Mouse (Mus musculus): ENCODE measurements around the gene Phlda1. TPM values are rescaled to one million over a fixed set of nuclear protein-coding genes. Genes with fewer than 3 reads are reported as not detected.
A peak's percentile ranks its signal among the peaks of the same experiment; 100 is the strongest.

The Phlda1 gene
- total RNA-seq, 4 experiments from 2014 or later, result 2.4 to 3.9 (median 3.6) TPM

GRCm38 (mm10) chr10:111527057-111527456 lies 21.0 kb downstream of the Phlda1 start:
- no peak for DNase-seq (ENCODE audit: low spot score in 2 of 2)

GRCm38 (mm10) chr10:111527613-111528012 lies 21.5 kb downstream of the Phlda1 start:
- no peak for DNase-seq (ENCODE audit: low spot score in 2 of 2)

- DNase-seq (ENCODE audit: low spot score in 2 of 2), result no peak
Measured at GRCm38 (mm10) chr10:111528283-111528682, 22.2 kb downstream of the Phlda1 start.

- DNase-seq (ENCODE audit: low spot score in 2 of 2), result no peak
Measured at GRCm38 (mm10) chr10:111530398-111530797, 24.3 kb downstream of the Phlda1 start.

GRCm38 (mm10) chr10:111534691-111535090 lies 28.6 kb downstream of the Phlda1 start:
- DNase-seq (ENCODE audit: low spot score in 2 of 2), result no peak

- DNase-seq (ENCODE audit: low spot score in 2 of 2), result no peak
Measured at GRCm38 (mm10) chr10:111537410-111537809, 31.3 kb downstream of the Phlda1 start.

- peak in 1 of 2 experiments; percentile 12 for DNase-seq (ENCODE audit: low spot score in 2 of 2)
Measured at GRCm38 (mm10) chr10:111539724-111540324, 33.7 kb downstream of the Phlda1 start.

GRCm38 (mm10) chr10:111540678-111541077 lies 34.6 kb downstream of the Phlda1 start:
- DNase-seq (ENCODE audit: low spot score in 2 of 2), result no peak

- DNase-seq (ENCODE audit: low spot score in 2 of 2), result no peak
Measured at GRCm38 (mm10) chr10:111543106-111543505, 37.0 kb downstream of the Phlda1 start.

GRCm38 (mm10) chr10:111543781-111544260 lies 37.7 kb downstream of the Phlda1 start:
- peak in 1 of 2 experiments; percentile 16 for DNase-seq (ENCODE audit: low spot score in 2 of 2)

- no peak for DNase-seq (ENCODE audit: low spot score in 2 of 2)
Measured at GRCm38 (mm10) chr10:111544311-111544710, 38.2 kb downstream of the Phlda1 start.

GRCm38 (mm10) chr10:111545648-111546047 lies 39.6 kb downstream of the Phlda1 start:
- DNase-seq (ENCODE audit: low spot score in 2 of 2), result no peak

- DNase-seq (ENCODE audit: low spot score in 2 of 2), result peak; percentile 49 to 63
Measured at GRCm38 (mm10) chr10:111547881-111548372, 41.8 kb downstream of the Phlda1 start.

- DNase-seq (ENCODE audit: low spot score in 2 of 2), result peak; percentile 76 to 82
Measured at GRCm38 (mm10) chr10:111550075-111550695, 44.1 kb downstream of the Phlda1 start.

- no peak for DNase-seq (ENCODE audit: low spot score in 2 of 2)
Measured at GRCm38 (mm10) chr10:111553695-111554094, 47.6 kb downstream of the Phlda1 start.

GRCm38 (mm10) chr10:111554651-111555050 lies 48.6 kb downstream of the Phlda1 start:
- DNase-seq (ENCODE audit: low spot score in 2 of 2), result no peak

- DNase-seq (ENCODE audit: low spot score in 2 of 2), result no peak
Measured at GRCm38 (mm10) chr10:111558211-111558610, 52.1 kb downstream of the Phlda1 start.

Other genes with a start within 250 kb of the Phlda1 start
- 1 to 10 TPM; 1.6 to 2.0 (median 1.7) TPM for gene Bbs10, start 207.6 kb upstream of the Phlda1 start, total RNA-seq (2022)
- 10 to 100 TPM; 53.4 to 66.1 (median 59.2) TPM for gene Nap1l1, start 33.1 kb upstream of the Phlda1 start, total RNA-seq (2022)